Mouse (Mus musculus) layer of hippocampus, postnatal 25 days (tissue): ENCODE measurements at regions not wholly inside any gene's neighbourhood (a gene's known extent, or its start where the extent isn't known, plus 50 kb on each side); places are given as distances from the start of the nearest gene placed in this dataset.

Experiments
- DNase-seq, 2 experiments: peaks; one replicate each; pipeline ENCODE4 v3.0.0; 2022; ENCODE audit warnings: mixed read lengths in 2 of 2, low spot score in 1 of 2; ENCODE audit errors: extremely low spot score in 1 of 2

DNA sequence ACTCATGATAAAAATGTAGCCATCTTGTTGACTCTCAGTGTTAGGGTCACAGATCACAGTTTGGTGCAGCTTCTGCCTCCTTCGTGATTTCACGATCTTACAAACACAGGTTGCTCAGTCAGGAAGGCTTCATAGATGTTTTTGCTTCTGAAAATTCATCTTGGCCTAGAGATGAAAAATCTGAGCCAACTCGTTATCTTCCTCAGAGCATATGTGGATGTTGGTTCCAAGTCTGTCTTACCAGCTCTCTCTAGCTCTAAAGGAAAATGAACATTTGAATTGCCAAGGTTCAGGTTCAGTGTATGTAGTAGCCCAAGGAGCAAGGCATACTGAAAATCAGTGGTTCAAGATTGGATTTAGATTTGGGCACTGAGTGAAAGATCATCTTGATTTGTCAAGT is 485.9 kb upstream of the B3gat1 start:
- no peak for DNase-seq

DNA sequence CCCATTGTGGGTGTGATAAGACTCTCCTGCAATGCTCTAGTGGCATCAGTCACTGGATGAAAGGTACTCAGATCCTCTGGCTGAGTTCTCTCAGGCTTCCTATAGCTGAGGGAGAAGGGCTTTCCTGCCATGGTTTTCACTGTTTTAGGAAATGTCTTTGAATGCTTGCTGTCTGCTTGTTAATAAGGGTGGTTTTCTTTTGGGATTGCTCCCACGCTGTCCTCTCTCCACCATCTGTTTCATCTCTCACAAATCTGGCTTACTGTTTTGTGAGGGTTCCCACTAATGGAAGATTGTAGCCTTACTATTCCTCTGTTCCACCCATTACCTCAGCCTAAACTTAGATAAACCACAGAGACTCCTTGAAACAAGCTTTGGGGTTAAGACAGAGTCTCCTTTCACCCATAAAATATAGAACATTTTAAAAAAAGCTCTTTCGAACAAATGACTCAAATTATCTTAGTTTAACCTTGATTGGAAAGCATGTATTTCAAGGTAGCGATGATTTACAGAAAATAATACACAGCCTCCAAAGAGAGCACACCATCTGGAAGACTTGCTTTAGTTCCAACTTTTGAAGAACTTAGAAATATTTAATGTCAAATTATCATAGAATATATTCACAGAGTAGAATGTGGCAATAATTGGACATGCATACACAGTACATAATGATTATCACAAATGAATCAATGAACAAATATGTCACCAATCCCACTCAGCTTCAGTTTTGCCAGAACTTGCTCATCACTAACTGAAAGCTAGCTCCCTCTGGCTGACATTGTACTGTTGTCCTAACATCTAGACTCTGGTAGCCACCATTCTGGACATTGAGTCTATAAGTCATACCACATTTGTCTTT is 468.4 kb upstream of the B3gat1 start:
- peak in 1 of 2 experiments; percentile 20 for DNase-seq
